Mouse (Mus musculus): ENCODE results near the gene Olfr766-ps1.
"Not testable (repeated sequence)": the region's sequence is repeated elsewhere in the genome, so short reads cannot be mapped to it uniquely, and the experiment has no call there.

DNA sequence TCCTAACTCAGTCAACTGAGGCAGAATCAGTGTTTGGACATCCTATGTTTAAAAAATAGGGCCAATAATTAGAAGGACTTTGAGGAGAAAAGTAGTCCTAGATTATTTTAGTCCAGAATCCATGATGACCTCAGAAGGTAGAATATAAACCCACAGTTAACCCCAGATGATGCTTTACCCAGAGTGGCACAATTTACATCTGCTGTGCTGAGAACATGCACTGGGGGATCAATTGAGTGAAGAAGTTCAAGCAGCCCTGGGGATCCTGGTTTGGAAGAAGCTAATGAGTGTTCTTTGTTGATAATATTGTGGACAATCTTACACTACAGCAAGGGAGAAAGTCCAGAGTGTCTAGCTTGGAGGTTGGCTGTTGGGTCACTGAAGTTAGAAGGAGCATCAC, 14.0 kb upstream of the Olfr766-ps1 start, which contains the start of gene Olfr767:
- not testable (repeated sequence) for TF ChIP-seq CTCF (IDR thresholded peaks at IDR 0.05); POLR2A (IDR thresholded peaks at IDR 0.05; ENCODE audit: insufficient read depth, low read depth, low read length)
